Mouse (Mus musculus): ENCODE data around the gene Nkg7.

DNA sequence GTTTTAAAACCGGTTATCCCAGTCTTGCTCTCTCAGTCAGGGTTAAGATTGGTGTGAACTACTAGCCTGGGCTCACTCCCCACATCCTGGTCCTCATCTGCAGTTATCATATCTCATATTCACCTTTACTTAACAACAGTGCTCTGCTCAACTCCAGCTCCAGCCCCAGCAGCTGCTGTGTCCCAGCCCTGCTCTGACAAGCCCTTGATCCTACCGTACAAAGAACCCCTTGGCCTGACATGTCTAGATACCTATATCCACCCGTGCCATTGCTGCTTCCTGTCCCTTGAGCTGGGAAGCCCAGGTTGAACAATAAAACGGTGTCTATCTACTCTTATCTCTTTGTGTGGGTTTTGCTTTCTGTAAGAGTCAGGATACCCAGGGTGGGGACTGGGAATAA is 7.4 kb upstream of the Nkg7 start:
- no peak for TF ChIP-seq CTCF (conservative IDR thresholded peaks at IDR 0.05; ENCODE audit: low read length)
- no peak for TF ChIP-seq POU5F1 (IDR thresholded peaks at IDR 0.05; ENCODE audit: borderline replicate concordance, low read length)

Measured in E14TG2a.4 (cell line).